Mouse (Mus musculus) forebrain, embryonic 11.5 days (tissue): ENCODE data around the gene Rab6b. TPM values are rescaled to one million over a fixed set of nuclear protein-coding genes. Genes with fewer than 3 reads are reported as not detected.

ENCODE experiments used
- ATAC-seq: fragments of 200-750 bp; cut with Nextera tagmentation; replicated peaks from 2 replicates; pipeline ENCODE4 v1.8.0; 2017; ENCODE audit warnings: moderate TSS enrichment; ENCODE audit not compliant: low FRiP score
- DNase-seq: peaks from one replicate; pipeline ENCODE4 v3.0.0-alpha.2; 2017; ENCODE audit warnings: low spot score
- H3K27ac ChIP-seq: fragments of 300-500 bp; sonication (generic); 2 replicates; pipeline ENCODE4 v1.5.1; 2014; ENCODE audit warnings: low read depth, low read length
- H3K27me3 ChIP-seq: fragments of 300-500 bp; sonication (generic); 2 replicates; pipeline ENCODE4 v1.6.1; 2014; ENCODE audit warnings: mild to moderate bottlenecking, low read length, mixed read lengths; ENCODE audit not compliant: control insufficient read depth, insufficient read depth
- H3K36me3 ChIP-seq: fragments of 300-500 bp; sonication (generic); 2 replicates; pipeline ENCODE4 v1.6.1; 2014; ENCODE audit warnings: mild to moderate bottlenecking, low read length, moderate library complexity, mixed read lengths; ENCODE audit not compliant: control insufficient read depth, insufficient read depth
- H3K4me1 ChIP-seq: fragments of 300-500 bp; sonication (generic); replicated peaks from 2 replicates; pipeline ENCODE4 v1.6.1; 2014; ENCODE audit warnings: low read length, mixed read lengths; ENCODE audit not compliant: control insufficient read depth, insufficient read depth
- H3K4me2 ChIP-seq: fragments of 300-500 bp; sonication (generic); 2 replicates; pipeline ENCODE4 v1.6.1; 2014; ENCODE audit warnings: low read depth, mild to moderate bottlenecking, low read length, moderate library complexity, mixed read lengths; ENCODE audit not compliant: severe bottlenecking
- H3K4me3 ChIP-seq: fragments of 300-500 bp; sonication (generic); 2 replicates; pipeline ENCODE4 v1.5.1; 2014; ENCODE audit warnings: low read depth, low read length
- H3K9ac ChIP-seq: fragments of 300-500 bp; sonication (generic); 2 replicates; pipeline ENCODE4 v1.6.1; 2014; ENCODE audit warnings: low read length
- H3K9me3 ChIP-seq: fragments of 300-500 bp; sonication (generic); 2 replicates; pipeline ENCODE4 v1.6.1; 2016; ENCODE audit warnings: low read length, mixed read lengths; ENCODE audit not compliant: control insufficient read depth
- WGBS: fragments of 180-500 bp; shearing (Covaris S2); extraction: QIAGEN DNeasy Blood & Tissue Kit; methylation state at CpG from one replicate; pipeline ENCODE4 v1.1.7; 2014; 5-methylcytosine and 5-hydroxymethylcytosine counted together
- polyA plus RNA-seq: library from polyadenylated mRNA; unstranded; fragments of >200 nt; fragmentation: Nextera tagmentation; extraction: Ambion mirVana; gene quantifications from 2 replicates; pipeline ENCODE4 v1.2.1, GENCODE M21; 2014

Rab6b gene
- polyA plus RNA-seq, 1 experiment from 2014 or later, result 12.5 TPM

DNA sequence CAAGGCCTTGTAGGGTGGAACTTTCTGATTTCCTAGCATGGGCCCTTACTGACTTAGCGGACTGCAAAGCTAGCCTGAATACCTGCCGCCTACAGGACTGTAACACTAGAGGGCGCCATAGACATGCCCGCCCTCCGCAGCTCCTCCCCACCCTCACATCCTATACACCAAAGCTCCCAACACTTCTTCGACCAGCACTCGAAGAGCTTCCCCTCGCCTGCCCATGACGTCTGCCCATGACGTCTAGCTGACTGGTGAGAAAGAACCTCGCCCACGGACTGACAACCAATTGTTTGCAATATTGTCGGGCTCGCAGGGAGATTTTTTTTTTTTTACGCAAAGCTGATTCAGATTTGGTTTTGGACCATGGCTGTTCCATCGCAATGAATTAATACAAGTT is 96.3 kb downstream of the Rab6b start:
- no peaks in the 10 kb centered on the region for H3K27me3 ChIP-seq
- H3K4me2 ChIP-seq, result peak overlapping the region; percentile 27; the same call in 1 of the 2 replicates
- ATAC-seq (peak; percentile 90), DNase-seq (peak; percentile 89)
- no peaks in the 10 kb centered on the region for H3K9me3 ChIP-seq
- WGBS, result 10% methylated on average over 16 of the region's 16 CpGs
- H3K9ac ChIP-seq, result no peak overlapping the region
- H3K4me1 ChIP-seq, result no peaks in the 10 kb centered on the region
- no peaks in the 10 kb centered on the region for H3K36me3 ChIP-seq
- H3K27ac ChIP-seq, result no peak overlapping the region
- H3K4me3 ChIP-seq, result no peak overlapping the region

DNA sequence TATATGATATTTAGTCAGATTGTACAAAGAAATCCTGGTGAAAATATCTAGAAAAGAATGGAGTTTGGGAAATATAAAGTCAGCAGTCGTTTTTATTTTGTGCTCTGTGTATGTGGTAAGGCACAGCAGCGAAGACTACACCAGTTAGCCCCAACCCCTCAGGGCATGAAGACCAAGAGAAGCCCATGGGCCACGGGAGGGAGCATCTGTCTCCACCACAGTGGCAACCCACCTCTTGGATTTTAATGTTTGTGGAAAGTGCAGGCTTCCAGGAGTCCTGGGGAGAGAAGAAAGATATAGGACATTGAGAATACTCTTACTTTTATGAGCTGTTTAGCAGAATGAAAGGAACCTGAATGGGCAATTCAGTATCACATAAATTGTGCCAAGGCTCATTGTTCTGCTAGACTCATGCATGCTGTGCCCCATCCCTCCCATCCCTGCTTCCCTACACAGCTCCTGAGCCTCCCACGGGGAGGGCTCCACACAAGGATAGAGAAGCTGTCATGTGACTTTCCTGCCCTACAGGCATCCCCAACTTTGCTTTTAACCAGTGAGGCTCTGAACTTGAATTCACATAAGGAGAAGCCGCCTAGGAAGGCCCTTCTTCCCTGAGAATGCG is 97.3 kb downstream of the Rab6b start:
- Histone ChIP-seq H3K27me3 (no peaks in the 10 kb centered on the region), H3K4me2 (no peak overlapping the region), H3K27ac (no peak overlapping the region), H3K4me3 (no peak overlapping the region), H3K4me1 (no peaks in the 10 kb centered on the region), H3K36me3 (no peaks in the 10 kb centered on the region), H3K9me3 (no peaks in the 10 kb centered on the region), H3K9ac (no peak overlapping the region)
- ATAC-seq (no peak), DNase-seq (no peak)
- 60% methylated on average over 6 of the region's 6 CpGs for WGBS

DNA sequence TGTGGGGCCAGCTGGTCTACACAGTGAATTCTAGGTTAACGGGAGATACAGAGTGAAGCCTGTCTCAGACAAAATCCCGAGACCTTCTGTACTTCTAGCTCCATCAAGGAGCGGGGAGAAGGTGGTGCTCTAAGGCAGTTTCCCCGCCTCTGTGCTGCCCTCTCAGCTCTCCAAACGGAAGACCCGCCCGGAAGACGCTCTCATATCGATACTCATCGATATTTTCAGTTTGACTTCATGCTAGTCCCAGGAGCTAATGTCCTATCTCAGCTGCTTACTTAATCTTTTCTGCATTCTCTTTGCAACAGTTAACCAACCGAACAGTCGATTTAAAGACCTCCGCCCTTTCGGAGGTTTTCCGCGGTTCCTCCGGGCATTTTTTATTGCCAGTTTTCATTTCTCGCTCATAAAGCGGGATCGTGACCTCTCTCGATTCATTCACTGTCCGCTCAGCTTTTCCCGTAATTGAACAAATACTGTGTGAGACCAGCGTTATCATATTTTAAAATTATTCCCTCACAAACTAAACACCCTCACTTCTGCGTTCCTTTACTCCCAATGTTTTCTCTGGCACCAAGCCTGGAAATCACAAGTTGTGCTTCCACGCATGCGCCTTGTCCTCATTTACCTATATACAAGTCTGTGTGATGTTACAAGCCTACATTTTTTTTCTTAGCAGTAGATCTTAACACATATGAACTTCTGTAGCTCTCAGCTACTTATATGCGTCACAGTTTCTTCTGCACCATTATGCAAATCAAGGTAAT is 101.2 kb downstream of the Rab6b start:
- Histone ChIP-seq H3K4me2 (no peak overlapping the region), H3K36me3 (no peaks in the 10 kb centered on the region), H3K9ac (no peak overlapping the region), H3K4me1 (no peaks in the 10 kb centered on the region), H3K4me3 (no peak overlapping the region), H3K27ac (no peak overlapping the region), H3K27me3 (no peaks in the 10 kb centered on the region), H3K9me3 (no peaks in the 10 kb centered on the region)
- DNase-seq (no peak), ATAC-seq (no peak)
- 87% methylated on average over 28 of the region's 28 CpGs for WGBS

DNA sequence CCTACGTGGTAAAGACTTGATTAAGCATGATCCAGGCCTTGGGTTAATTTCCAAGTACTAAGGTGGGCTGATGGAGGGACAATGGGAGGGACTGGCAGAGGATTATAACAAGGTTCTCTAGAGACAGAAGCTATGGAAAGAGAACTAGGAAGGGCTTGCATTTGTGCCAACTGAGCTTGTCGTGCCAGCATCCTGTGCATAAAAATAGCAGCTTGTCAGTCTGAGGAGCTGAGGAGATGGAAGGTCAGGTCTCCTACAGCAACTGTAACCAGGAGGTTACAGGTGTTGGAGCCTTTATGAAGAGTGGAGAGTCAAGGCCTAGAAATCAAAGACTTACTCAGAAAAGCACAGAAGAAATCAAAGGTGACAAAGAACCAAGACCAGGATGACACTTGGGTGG is 102.0 kb downstream of the Rab6b start:
- no peaks in the 10 kb centered on the region for H3K9me3 ChIP-seq
- DNase-seq (no peak), ATAC-seq (no peak)
- no peaks in the 10 kb centered on the region for H3K36me3 ChIP-seq
- H3K4me3 ChIP-seq, result no peak overlapping the region
- no peak overlapping the region for H3K4me2 ChIP-seq
- H3K4me1 ChIP-seq, result no peaks in the 10 kb centered on the region
- no peaks in the 10 kb centered on the region for H3K27me3 ChIP-seq
- 69% methylated on average over 2 of the region's 2 CpGs for WGBS
- no peak overlapping the region for H3K27ac ChIP-seq
- no peak overlapping the region for H3K9ac ChIP-seq

DNA sequence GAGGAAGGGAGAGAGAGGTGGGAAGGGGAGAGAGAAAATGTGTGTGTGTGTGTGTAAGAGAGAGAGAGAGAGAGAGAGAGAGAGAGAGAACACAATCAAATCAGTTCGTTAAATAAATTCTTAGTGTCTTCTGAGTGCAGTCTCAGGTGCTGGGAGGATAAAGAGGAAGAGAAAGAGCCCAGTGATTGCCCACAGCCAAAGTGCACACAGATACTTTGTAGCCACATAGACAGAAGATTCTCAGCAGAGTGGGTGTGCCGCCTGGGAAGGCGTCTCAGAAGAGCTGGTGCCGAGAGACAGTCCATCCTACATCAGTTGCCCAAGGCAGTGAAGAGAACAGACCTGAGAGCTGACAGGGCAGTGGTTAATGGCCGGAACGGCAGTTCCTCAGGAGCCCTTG is 102.7 kb downstream of the Rab6b start:
- ATAC-seq, result no peak
- 77% methylated on average over 6 of the region's 6 CpGs for WGBS
- no peaks in the 10 kb centered on the region for H3K9me3 ChIP-seq

DNA sequence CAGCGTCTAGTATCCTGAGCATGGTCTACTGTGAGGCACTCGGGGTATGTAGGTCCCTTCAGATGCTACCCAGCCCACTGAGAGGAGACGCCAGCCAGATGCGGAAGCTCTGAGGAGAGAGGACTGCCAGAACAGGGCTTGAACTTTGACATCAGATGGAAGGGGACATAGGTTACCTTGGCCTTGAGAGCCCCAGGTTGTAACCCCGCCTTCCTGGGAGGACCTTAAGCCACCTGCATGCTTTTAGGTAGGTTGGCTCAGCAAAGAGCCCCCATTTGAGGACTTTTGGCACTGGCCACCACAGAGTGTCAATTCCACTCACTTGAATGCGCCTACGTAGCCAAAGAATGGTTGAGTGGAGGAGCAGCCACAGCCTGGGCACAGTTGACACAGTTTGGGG is 113.1 kb downstream of the Rab6b start:
- no peak overlapping the region for H3K4me3 ChIP-seq
- ATAC-seq, result no peak

More for the DNA sequence above, 102.7 kb downstream of the Rab6b start:
- Histone ChIP-seq H3K4me2 (no peak overlapping the region), H3K27ac (no peak overlapping the region), H3K4me3 (no peak overlapping the region), H3K9ac (no peak overlapping the region), H3K36me3 (no peaks in the 10 kb centered on the region), H3K27me3 (no peaks in the 10 kb centered on the region), H3K4me1 (no peaks in the 10 kb centered on the region)
- no peak for DNase-seq

DNA sequence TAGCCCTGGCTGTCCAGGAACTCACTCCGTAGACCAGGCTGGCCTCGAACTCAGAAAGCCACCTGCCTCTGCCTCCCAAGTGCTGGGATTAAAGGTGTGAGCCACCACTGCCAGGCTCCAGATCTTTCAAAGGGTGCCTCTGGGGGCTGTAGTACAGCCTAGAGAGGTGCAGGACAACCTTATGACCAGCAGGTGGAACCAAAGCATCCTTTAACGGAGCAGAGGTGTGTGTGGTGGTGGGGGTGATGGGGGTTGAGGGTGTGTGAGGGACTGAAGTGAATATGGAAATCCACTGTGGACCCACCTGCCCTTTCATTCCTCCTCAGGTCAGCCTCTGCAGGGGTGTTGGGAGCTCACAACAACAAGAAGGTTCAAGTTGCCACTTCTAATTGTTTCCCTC is 113.9 kb downstream of the Rab6b start:
- Histone ChIP-seq H3K27ac (no peak overlapping the region), H3K9me3 (no peaks in the 10 kb centered on the region), H3K4me3 (no peak overlapping the region), H3K27me3 (no peaks in the 10 kb centered on the region), H3K4me2 (no peak overlapping the region), H3K36me3 (no peaks in the 10 kb centered on the region), H3K4me1 (no peaks in the 10 kb centered on the region), H3K9ac (no peak overlapping the region)
- DNase-seq (no peak), ATAC-seq (no peak)
- WGBS, result 72% methylated on average over 3 of the region's 3 CpGs

More for the DNA sequence above, 113.1 kb downstream of the Rab6b start:
- no peaks in the 10 kb centered on the region for H3K36me3 ChIP-seq
- DNase-seq, result no peak
- H3K27ac ChIP-seq, result no peak overlapping the region
- H3K4me1 ChIP-seq, result no peaks in the 10 kb centered on the region
- no peak overlapping the region for H3K9ac ChIP-seq
- no peaks in the 10 kb centered on the region for H3K9me3 ChIP-seq
- H3K4me2 ChIP-seq, result no peak overlapping the region
- WGBS, result 95% methylated on average over 7 of the region's 7 CpGs
- no peaks in the 10 kb centered on the region for H3K27me3 ChIP-seq

DNA sequence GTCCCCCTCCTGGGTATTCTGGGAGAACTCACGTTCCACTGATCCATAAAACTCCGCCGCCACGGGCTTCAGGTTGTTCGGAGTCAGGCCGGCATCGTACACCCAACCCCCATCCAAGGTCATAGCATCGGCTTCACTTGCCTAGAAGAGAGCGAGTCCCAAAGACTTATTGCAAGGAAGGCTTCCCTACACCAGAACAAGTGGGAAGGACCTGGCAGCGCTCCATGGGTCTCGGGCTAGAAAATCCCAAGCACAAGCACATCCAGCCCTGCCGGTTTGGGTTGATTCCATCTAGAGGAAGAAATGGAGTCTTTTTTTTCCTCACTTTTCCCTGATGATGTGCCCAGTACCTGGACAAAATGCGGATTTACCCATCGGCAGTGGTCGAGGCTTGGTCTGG is 115.2 kb downstream of the Rab6b start:
- WGBS, result 95% methylated on average over 15 of the region's 15 CpGs
- ATAC-seq (no peak), DNase-seq (no peak)
- H3K27ac ChIP-seq, result no peak overlapping the region
- no peak overlapping the region for H3K4me3 ChIP-seq
- no peaks in the 10 kb centered on the region for H3K4me1 ChIP-seq
- no peak overlapping the region for H3K9ac ChIP-seq
- no peaks in the 10 kb centered on the region for H3K36me3 ChIP-seq
- H3K9me3 ChIP-seq, result no peaks in the 10 kb centered on the region
- no peaks in the 10 kb centered on the region for H3K27me3 ChIP-seq
- no peak overlapping the region for H3K4me2 ChIP-seq

DNA sequence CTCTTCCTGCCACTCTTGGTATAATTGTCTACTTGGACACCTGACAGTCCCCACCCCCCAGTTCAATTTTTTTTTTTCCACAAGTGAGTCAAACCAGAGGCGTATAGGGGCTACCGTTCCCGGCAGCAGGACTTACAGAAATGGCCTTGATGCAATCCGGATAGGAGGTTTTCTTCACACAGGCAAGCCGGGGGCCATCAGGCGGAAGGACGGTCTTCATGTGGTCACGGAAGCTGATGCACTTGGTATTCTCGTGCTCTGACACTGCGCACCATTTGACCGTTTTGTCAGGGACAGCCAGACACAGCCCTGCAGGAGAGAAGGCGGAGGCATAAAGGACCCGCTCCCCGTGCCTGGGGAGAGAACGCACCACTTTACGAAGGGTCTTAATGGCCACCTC is 116.2 kb downstream of the Rab6b start:
- Histone ChIP-seq H3K27me3 (no peaks in the 10 kb centered on the region), H3K4me3 (no peak overlapping the region), H3K4me2 (no peak overlapping the region), H3K36me3 (no peaks in the 10 kb centered on the region), H3K9ac (no peak overlapping the region), H3K9me3 (no peaks in the 10 kb centered on the region), H3K27ac (no peak overlapping the region), H3K4me1 (no peaks in the 10 kb centered on the region)
- 88% methylated on average over 16 of the region's 16 CpGs for WGBS
- DNase-seq, result no peak
- no peak for ATAC-seq
